Mouse (Mus musculus) embryonic fibroblast, embryonic 13.5 days (primary cell): ENCODE data around the gene Tsen15.

Source experiments
- CTCF ChIP-seq: IDR thresholded peaks from 2 replicates; pipeline ENCODE4 v1.5.1; 2011; ENCODE audit warnings: mild to moderate bottlenecking, control low read depth, low read length, moderate library complexity, borderline replicate concordance; ENCODE audit not compliant: insufficient read depth
- POLR2A ChIP-seq: IDR thresholded peaks from 2 replicates; pipeline ENCODE4 v1.6.1; 2011; ENCODE audit warnings: low read depth, mild to moderate bottlenecking, control low read depth, low read length, moderate library complexity

- TF ChIP-seq CTCF (no peak), POLR2A (no peak)
These were observed 38.5 kb downstream of the Tsen15 start for GRCm38 (mm10) chr1:152347946-152348345.
